Mouse (Mus musculus): Measurements from ENCODE around the gene Vtn.

Vtn gene

GRCm38 (mm10) chr11:78534516-78534915 lies 35.6 kb downstream of the Vtn start:
- 70% methylated on average over 4 of the region's 4 CpGs for WGBS

- WGBS: under 1% methylated on average over 23 of the region's 23 CpGs
These were observed 36.6 kb downstream of the Vtn start for GRCm38 (mm10) chr11:78535376-78536079.

GRCm38 (mm10) chr11:78536080-78536689 lies 37.3 kb downstream of the Vtn start, which contains the start of the genes Tnfaip1 and Ift20:
Gene Tnfaip1 (minus strand): TSS chr11:78536332.
Gene Ift20 (plus strand): TSS chr11:78536361.
- under 1% methylated on average over 52 of the region's 52 CpGs for WGBS

GRCm38 (mm10) chr11:78536690-78537084 lies 37.8 kb downstream of the Vtn start:
- WGBS: 1% methylated on average over 14 of the region's 14 CpGs

GRCm38 (mm10) chr11:78540358-78540757 lies 41.5 kb downstream of the Vtn start:
- WGBS: 83% methylated on average over 3 of the region's 3 CpGs

GRCm38 (mm10) chr11:78544449-78545111 lies 45.7 kb downstream of the Vtn start:
- 86% methylated on average over 7 of the region's 7 CpGs for WGBS

- WGBS: 70% methylated on average over 8 of the region's 8 CpGs
These were observed 46.3 kb downstream of the Vtn start for GRCm38 (mm10) chr11:78545181-78545580.

GRCm38 (mm10) chr11:78547718-78548460 lies 49.0 kb downstream of the Vtn start:
- WGBS: 84% methylated on average over 2 of the region's 2 CpGs

GRCm38 (mm10) chr11:78549491-78549987 lies 50.6 kb downstream of the Vtn start:
- WGBS: 28% methylated on average over 5 of the region's 5 CpGs

GRCm38 (mm10) chr11:78550168-78551058 lies 51.5 kb downstream of the Vtn start, which contains the start of gene Tmem97:
Gene Tmem97 (minus strand): TSS chr11:78550777.
- under 1% methylated on average over 60 of the region's 60 CpGs for WGBS

- 35% methylated on average over 6 of the region's 6 CpGs for WGBS
These were observed 52.1 kb downstream of the Vtn start for GRCm38 (mm10) chr11:78551059-78551398.
